Mouse (Mus musculus): ENCODE data around the gene Il16. TPM values are rescaled to one million over a fixed set of nuclear protein-coding genes. Genes with fewer than 3 reads are reported as not detected.

Il16 gene
- polyA plus RNA-seq, 1 experiment = not detected

DNA sequence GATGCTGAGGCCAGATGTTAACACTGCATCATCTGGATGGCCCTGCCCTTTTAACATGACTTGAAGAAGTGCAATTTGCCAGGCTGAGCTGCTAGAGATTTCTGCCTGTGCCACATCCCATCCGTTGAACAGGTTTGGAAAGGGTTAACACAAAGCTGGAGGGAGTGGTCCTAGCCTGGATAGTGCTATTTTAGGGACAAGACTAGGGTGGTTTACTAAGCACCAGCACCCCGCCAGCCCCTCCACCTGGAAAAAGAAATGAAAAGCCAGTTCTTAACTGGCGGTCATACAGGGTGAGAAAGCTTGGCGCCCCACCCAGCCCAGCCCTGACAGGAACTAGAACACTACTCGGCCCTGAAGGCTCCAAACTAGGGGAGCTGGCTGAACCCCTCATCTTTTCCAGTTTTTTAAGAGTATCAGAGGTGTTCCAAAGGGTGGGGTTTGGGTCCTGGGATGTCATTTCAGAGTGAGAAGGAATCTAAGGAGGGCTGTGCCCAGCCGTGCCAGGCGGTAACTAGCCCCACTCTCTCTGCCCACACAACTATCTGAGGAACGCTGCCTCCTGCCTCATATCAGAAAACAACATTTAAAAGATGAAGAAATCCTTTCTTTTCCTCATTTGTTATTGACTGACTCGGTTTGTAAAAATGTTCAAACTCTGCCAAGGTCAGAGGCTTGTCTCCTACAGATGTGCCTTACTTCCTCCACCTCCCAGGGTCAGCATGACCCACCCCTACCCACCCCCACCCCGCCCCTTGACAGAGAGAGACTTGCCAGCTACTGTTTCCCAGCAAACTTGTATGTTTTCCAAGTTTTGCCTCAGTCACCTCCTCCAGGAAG, 6.7 kb downstream of the Il16 start:
- TF ChIP-seq POLR2A (IDR thresholded peaks at IDR 0.05; ENCODE audit: insufficient read depth, low read depth, low read length) = no peak
- WGBS = 81% methylated on average over 10 of the region's 10 CpGs
- Histone ChIP-seq H3K4me3 (ENCODE audit: insufficient read depth, low read depth, low read length) (no peak overlapping the region), H3K4me1 (ENCODE audit: control insufficient read depth, insufficient read depth, low read length) (peaks cover 5% of the 10 kb centered on the region; the same call in 1 of the 2 replicates), H3K27ac (ENCODE audit: insufficient read depth, low read depth, low read length) (no peak overlapping the region)

DNA sequence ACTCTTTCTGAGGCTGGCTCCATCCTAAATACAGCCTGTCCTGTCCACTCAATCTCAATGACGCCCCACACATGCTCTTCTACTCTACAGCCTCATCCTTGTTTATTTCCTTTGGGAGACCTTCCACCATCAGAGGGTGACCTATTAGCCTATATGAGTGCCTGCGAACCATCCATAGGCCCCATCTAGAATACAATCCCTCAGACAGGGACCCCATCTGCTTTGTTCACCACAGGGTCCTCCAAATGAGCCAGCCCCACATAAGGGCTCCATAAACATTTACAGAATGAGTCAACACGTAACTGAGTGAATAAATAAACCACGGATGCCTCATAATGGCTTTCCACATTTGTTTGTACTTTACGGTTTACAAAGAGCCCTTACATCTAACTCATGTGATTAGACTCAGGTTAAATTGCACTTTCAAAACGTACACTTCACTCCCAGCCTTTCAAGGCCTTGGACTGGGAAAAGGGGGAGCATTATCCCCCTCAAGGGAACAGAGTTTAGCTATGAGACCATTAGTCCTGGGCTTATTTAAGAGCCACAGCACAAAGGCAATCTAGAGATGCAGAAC, 7.5 kb downstream of the Il16 start:
- Histone ChIP-seq H3K27ac (ENCODE audit: insufficient read depth, low read depth, low read length) (no peak overlapping the region), H3K4me3 (ENCODE audit: insufficient read depth, low read depth, low read length) (no peak overlapping the region), H3K4me1 (ENCODE audit: control insufficient read depth, insufficient read depth, low read length) (peaks cover 5% of the 10 kb centered on the region; the same call in 1 of the 2 replicates)
- WGBS = 72% methylated on average over 6 of the region's 6 CpGs
- TF ChIP-seq CTCF (IDR thresholded peaks at IDR 0.05; ENCODE audit: insufficient read depth, low read depth, low read length) (no peak), POLR2A (IDR thresholded peaks at IDR 0.05; ENCODE audit: insufficient read depth, low read depth, low read length) (no peak)

DNA sequence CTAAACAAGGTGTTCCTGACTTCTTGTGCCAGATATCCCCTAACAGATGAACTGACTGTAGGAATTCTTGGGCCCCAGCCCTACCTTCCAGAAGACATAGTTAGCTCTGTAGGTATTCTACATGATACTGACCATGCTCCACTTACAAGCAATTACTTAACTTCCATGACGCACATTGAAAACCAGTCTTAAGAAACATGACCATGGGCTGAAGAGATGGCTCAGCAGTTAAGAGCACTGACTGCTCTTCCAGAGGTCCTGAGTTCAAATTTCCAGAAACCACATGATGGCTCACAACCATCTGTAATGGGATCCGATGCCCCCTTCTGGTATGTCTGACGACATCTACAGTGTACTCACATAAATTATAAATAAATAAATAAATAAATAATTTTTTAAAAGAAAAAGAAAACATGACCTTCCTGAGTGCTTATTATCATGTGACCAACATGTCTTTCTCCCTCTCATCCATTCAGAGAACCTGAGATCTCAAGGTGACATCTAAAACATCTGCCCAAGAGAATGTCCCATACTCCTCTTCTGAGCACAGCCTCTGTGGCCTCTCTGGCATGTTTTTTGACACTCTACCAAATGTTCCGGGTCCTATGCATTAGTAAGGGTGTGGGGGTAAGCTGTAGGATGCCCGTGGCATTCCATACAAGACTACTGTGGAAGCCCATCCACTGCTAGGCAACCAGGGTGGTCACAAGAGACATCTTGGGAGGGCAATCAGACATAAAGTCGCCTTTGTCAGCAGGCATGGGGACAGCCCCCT, 9.0 kb downstream of the Il16 start:
- H3K27ac ChIP-seq (ENCODE audit: insufficient read depth, low read depth, low read length) = no peak overlapping the region
- no peak overlapping the region for H3K4me3 ChIP-seq (ENCODE audit: insufficient read depth, low read depth, low read length)
- TF ChIP-seq CTCF (IDR thresholded peaks at IDR 0.05; ENCODE audit: insufficient read depth, low read depth, low read length) = no peak
- no peak for TF ChIP-seq POLR2A (IDR thresholded peaks at IDR 0.05; ENCODE audit: insufficient read depth, low read depth, low read length)
- peaks cover 5% of the 10 kb centered on the region; the same call in 1 of the 2 replicates for H3K4me1 ChIP-seq (ENCODE audit: control insufficient read depth, insufficient read depth, low read length)
- WGBS = 92% methylated on average over 6 of the region's 6 CpGs

DNA sequence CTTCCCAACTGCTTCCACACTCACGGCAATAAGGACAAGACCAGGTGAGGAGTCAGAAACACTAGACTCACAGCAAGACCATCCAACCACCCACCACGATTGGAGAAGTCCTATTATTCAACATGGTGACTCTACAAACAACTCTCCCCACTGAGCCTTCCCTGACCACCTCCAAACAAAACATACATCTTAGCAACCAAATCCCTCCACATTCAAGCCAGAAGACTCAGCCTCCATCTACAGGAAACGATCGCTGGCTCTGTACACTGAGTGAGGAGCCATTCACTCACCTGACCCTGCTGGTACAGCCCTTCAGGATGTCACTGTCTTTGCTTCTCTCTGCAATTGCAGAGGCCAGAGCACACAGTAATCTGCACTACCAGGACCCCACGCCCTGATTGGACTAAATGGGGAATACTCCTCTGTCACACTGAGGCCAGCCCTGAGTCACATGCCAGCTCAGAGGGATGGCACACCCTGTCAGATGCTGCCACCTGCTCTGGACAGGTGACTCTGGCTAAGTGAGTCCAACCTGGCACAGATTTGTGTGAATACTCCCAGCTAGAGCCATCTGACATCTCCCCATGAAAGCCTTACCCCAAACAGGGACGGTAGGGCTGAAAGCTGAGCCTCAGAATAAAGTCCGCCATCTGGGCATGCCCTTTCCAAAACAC, 10.3 kb downstream of the Il16 start:
- Histone ChIP-seq H3K4me1 (ENCODE audit: control insufficient read depth, insufficient read depth, low read length) (peaks cover 5% of the 10 kb centered on the region; the same call in 1 of the 2 replicates), H3K4me3 (ENCODE audit: insufficient read depth, low read depth, low read length) (no peak overlapping the region), H3K27ac (ENCODE audit: insufficient read depth, low read depth, low read length) (no peak overlapping the region)
- 91% methylated on average over 7 of the region's 7 CpGs for WGBS
- TF ChIP-seq CTCF (IDR thresholded peaks at IDR 0.05; ENCODE audit: insufficient read depth, low read depth, low read length) = no peak
- TF ChIP-seq POLR2A (IDR thresholded peaks at IDR 0.05; ENCODE audit: insufficient read depth, low read depth, low read length) = no peak

- 83% methylated on average over 6 of the region's 6 CpGs for WGBS
- H3K4me1 ChIP-seq (ENCODE audit: control insufficient read depth, insufficient read depth, low read length) = peaks cover under 1% of the 10 kb centered on the region; the same call in 1 of the 2 replicates
- H3K27ac ChIP-seq (ENCODE audit: insufficient read depth, low read depth, low read length) = no peak overlapping the region
- no peak overlapping the region for H3K4me3 ChIP-seq (ENCODE audit: insufficient read depth, low read depth, low read length)
- no peak for TF ChIP-seq CTCF (IDR thresholded peaks at IDR 0.05; ENCODE audit: insufficient read depth, low read depth, low read length)
- TF ChIP-seq POLR2A (IDR thresholded peaks at IDR 0.05; ENCODE audit: insufficient read depth, low read depth, low read length) = no peak
These were observed 10.8 kb downstream of the Il16 start for GRCm38 (mm10) chr7:83734671-83735082.

DNA sequence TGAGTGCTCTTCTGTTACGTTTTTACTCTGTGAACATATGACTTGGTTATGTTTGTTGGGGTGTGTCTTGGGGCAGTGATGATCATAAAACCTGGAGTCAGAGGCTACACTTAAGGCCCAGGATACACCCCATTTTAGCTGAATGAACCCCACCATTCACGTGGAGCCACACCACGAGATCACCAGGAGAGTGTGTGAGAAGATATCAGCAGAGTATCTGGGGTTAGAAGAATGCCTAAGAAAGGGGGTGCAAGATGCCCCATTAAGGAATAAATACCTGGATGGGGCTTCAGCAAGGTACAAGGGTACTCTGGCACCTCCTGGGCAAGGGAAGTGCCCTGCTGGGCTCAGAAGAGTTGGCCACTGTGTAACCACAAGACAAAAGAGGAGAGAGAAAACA, 11.3 kb downstream of the Il16 start:
- Histone ChIP-seq H3K27ac (ENCODE audit: insufficient read depth, low read depth, low read length) (no peak overlapping the region), H3K4me1 (ENCODE audit: control insufficient read depth, insufficient read depth, low read length) (no peaks in the 10 kb centered on the region), H3K4me3 (ENCODE audit: insufficient read depth, low read depth, low read length) (no peak overlapping the region)
- 92% methylated on average over 3 of the region's 3 CpGs for WGBS
- no peak for TF ChIP-seq POLR2A (IDR thresholded peaks at IDR 0.05; ENCODE audit: insufficient read depth, low read depth, low read length)
- no peak for TF ChIP-seq CTCF (IDR thresholded peaks at IDR 0.05; ENCODE audit: insufficient read depth, low read depth, low read length)

DNA sequence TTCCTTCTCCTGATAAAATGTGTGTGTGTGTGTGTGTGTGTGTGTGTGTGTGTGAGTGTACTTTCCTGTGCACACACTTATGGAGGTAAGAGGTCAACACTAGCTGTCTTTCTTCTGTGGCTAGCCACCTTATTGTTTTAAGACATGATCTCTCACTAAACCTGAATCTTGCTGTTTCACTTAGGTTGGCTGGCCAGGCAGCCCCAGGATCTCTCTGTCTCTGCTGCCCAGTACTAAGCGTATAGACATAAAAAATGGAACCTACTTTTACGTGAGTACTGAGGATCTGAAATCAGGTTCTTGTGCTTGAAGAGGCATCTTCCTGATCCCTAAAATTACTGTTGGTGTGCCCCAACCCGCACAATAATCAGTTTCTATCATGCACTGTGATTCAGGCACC, 12.7 kb downstream of the Il16 start:
- Histone ChIP-seq H3K4me1 (ENCODE audit: control insufficient read depth, insufficient read depth, low read length) (no peaks in the 10 kb centered on the region), H3K4me3 (ENCODE audit: insufficient read depth, low read depth, low read length) (no peak overlapping the region), H3K27ac (ENCODE audit: insufficient read depth, low read depth, low read length) (no peak overlapping the region)
- 95% methylated on average over 3 of the region's 3 CpGs for WGBS
- no peak for TF ChIP-seq CTCF (IDR thresholded peaks at IDR 0.05; ENCODE audit: insufficient read depth, low read depth, low read length)
- no peak for TF ChIP-seq POLR2A (IDR thresholded peaks at IDR 0.05; ENCODE audit: insufficient read depth, low read depth, low read length)

DNA sequence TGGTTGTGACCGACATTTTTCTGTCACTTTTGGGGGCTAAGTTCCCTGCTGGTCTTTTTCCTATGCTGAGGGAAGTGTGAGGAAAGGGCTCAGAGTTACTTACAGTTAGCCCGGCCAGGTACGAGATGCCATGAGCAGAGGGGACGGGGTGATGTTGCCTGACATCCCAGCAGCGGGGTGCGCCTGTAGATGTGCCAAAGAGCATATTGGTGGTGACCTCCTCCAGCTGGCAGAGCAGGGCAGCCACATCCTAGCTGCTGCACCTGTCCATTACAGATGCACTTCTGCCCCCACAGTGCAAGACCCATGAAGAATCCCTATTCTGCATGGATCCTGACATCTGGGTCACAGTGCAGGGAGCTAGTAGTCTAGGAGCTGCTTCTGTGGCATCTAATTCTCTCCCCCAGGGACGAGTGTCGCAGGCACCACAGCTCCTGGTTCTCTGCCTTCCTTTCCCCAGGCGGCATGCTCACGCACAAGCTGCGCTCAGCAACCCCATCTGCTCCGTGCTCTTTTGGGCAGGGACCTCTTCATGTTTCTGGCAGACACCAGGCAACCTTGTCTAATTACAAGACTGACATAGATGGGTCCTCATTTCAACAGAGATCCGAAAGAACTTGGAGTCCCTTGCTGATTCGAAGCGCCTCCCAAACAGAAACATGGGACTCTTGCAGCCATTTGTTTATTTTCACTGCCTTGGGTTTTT, 13.4 kb downstream of the Il16 start:
- WGBS = 86% methylated on average over 15 of the region's 15 CpGs
- H3K27ac ChIP-seq (ENCODE audit: insufficient read depth, low read depth, low read length) = no peak overlapping the region
- TF ChIP-seq CTCF (IDR thresholded peaks at IDR 0.05; ENCODE audit: insufficient read depth, low read depth, low read length) = no peak
- TF ChIP-seq POLR2A (IDR thresholded peaks at IDR 0.05; ENCODE audit: insufficient read depth, low read depth, low read length) = no peak

More for the DNA sequence above, 13.4 kb downstream of the Il16 start:
- H3K4me3 ChIP-seq (ENCODE audit: insufficient read depth, low read depth, low read length) = no peak overlapping the region
- no peaks in the 10 kb centered on the region for H3K4me1 ChIP-seq (ENCODE audit: control insufficient read depth, insufficient read depth, low read length)
